Mouse (Mus musculus) heart, postnatal 0 days (tissue): Measurements from ENCODE around the gene Sez6l.

Source experiments
- CTCF ChIP-seq: IDR thresholded peaks from 2 replicates; pipeline ENCODE4 v1.5.1; 2016; ENCODE audit warnings: antibody characterized with exemption, control low read depth, low read depth
- EP300 ChIP-seq: IDR thresholded peaks from 2 replicates; pipeline ENCODE4 v1.6.1; 2016; ENCODE audit warnings: antibody characterized with exemption, low read depth

DNA sequence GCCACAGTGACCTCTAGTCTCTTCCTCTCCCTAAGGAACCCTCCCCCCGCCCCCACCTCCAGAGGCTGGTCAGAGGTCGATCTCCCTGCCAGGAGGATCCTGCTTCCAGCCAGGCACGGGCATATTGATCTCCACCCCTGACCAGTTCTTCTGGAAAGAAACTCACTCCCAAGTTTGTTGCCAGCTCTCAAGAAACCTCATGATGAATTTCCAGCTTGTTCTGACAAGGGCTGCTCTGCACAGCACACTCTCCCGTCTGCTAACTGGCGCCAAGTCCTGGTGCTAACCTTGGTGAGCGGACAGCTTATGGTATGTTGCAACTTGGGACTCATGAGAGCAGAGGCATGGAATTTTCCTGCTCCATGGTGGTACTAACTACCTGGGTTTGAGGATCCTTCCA is 198.3 kb downstream of the Sez6l start:
- TF ChIP-seq CTCF = no peak
- no peak for TF ChIP-seq EP300
